Mouse (Mus musculus): Measurements from ENCODE around the gene Adgrg6.

DNA sequence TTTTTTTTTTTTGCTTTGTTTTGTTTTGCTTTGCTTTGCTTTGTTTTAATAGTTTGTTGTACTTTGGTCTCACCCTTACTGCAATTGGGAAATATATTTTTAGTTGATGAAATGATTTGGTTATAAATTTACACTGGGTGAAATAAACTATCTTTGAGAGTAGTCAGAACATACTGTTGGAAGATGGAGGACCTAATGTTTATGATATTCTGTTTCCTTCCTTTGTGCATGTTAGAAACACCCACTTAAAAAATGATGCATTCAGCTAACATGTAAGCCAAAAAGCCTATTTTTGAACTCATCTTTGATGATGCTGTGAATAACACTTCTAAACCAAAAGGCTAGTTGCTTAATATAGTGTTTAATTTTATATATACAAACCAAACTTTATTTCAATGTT, 50.3 kb downstream of the Adgrg6 start:
- no peak for TF ChIP-seq POLR2A (IDR thresholded peaks at IDR 0.05; ENCODE audit: extremely low read depth, insufficient read depth, low read length)
- TF ChIP-seq CTCF (IDR thresholded peaks at IDR 0.05; ENCODE audit: low read depth, low read length) = no peak

Data from liver, adult 2 months (tissue).